21 mouse cellular contexts compared by ENCODE assay signal in genomic region chr5:100032646-100033045, GRCm38 (mm10). TPM values are rescaled to one million over a fixed set of nuclear protein-coding genes. Genes with fewer than 3 reads are reported as not detected.
DNase-seq lines count a peak whose midpoint lies in the region; ATAC-seq and TF ChIP-seq lines count a peak whose summit lies in the region.
"Had no signal": no experiment of that assay in that cellular context is flagged by ENCODE, and none has a peak within 500 bp of the region (broad histone marks: within the 10 kb centered on the region; RNA-seq: fewer than 3 reads in every experiment).

No protein-coding gene starts in this region.

- TF ChIP-seq EP300 in MEL (IDR thresholded peaks at IDR 0.05; ENCODE audit: low read depth in 1 of 2, low read length in 2 of 2) = no peak

- no peak overlapping the region for H3K4me2 ChIP-seq in heart, embryonic 16.5 days (ENCODE audit: low read depth, low read length)
- H3K4me2 ChIP-seq in lung, embryonic 14.5 days = no peak overlapping the region
- H3K4me2 ChIP-seq in myocyte (ENCODE audit: low read depth) = no peak overlapping the region
- H3K4me2 ChIP-seq: embryonic facial prominence, embryonic 13.5 days; heart, embryonic 11.5 days; hindbrain, embryonic 15.5 days; neural tube, embryonic 13.5 days had no signal

- ATAC-seq in heart, embryonic 16.5 days (replicated peaks; ENCODE audit: extremely low read depth, insufficient read depth, low FRiP score) = no peak
- no peak for ATAC-seq in lung, embryonic 14.5 days (ENCODE audit: insufficient read depth)

- TF ChIP-seq POLR2A in MEL (IDR thresholded peaks at IDR 0.05; ENCODE audit: control insufficient read depth in 1 of 2, insufficient read depth in 1 of 2, low read depth in 1 of 2, low read length in 2 of 2, poor library complexity in 1 of 2) (peak in 1 of 2 experiments; percentile 47; a peak in 1 of 4 replicates), myocyte (IDR thresholded peaks at IDR 0.05; ENCODE audit: insufficient read length, low read depth) (no peak)

- no peaks in the 10 kb centered on the region for H3K9me3 ChIP-seq in heart, embryonic 16.5 days (replicated peaks; ENCODE audit: control insufficient read depth, low read length)
- no peaks in the 10 kb centered on the region for H3K9me3 ChIP-seq in lung, embryonic 14.5 days (ENCODE audit: low read depth, low read length)
- H3K9me3 ChIP-seq in MEL (replicated peaks; ENCODE audit: insufficient read depth, low read length) = no peaks in the 10 kb centered on the region
- H3K9me3 ChIP-seq: embryonic facial prominence, embryonic 13.5 days; hindbrain, embryonic 15.5 days; megakaryocyte, embryonic 14.5 days; neural tube, embryonic 13.5 days had no signal

- no peak overlapping the region for H3K4me3 ChIP-seq in heart, embryonic 16.5 days (ENCODE audit: low read length)
- no peak overlapping the region for H3K4me3 ChIP-seq in lung, embryonic 14.5 days (ENCODE audit: low read depth, low read length)
- no peak overlapping the region for H3K4me3 ChIP-seq in MEL (ENCODE audit: control insufficient read depth in 1 of 2, insufficient read depth in 1 of 2, low read depth in 2 of 2, low read length in 2 of 2)
- no peak overlapping the region for H3K4me3 ChIP-seq in myocyte
- H3K4me3 ChIP-seq: embryonic facial prominence, embryonic 13.5 days; hindbrain, embryonic 15.5 days; megakaryocyte, embryonic 14.5 days; neural tube, embryonic 13.5 days had no signal

- peaks cover 25% of the 10 kb centered on the region for H3K36me3 ChIP-seq in heart, embryonic 16.5 days (ENCODE audit: control insufficient read depth, insufficient read depth)
- H3K36me3 ChIP-seq in lung, embryonic 14.5 days (ENCODE audit: insufficient read depth) = peaks cover 60% of the 10 kb centered on the region
- H3K36me3 ChIP-seq in MEL (ENCODE audit: control insufficient read depth in 1 of 2, insufficient read depth in 2 of 2, low read length in 2 of 2) (peaks cover 28 to 29% of the 10 kb centered on the region in 2 experiments), myocyte (ENCODE audit: control insufficient read depth, insufficient read depth) (peaks cover 51% of the 10 kb centered on the region)

- H3K4me1 ChIP-seq in heart, embryonic 16.5 days (ENCODE audit: control insufficient read depth, insufficient read depth, low read length) = peaks cover 38% of the 10 kb centered on the region
- H3K4me1 ChIP-seq in lung, embryonic 14.5 days (ENCODE audit: insufficient read depth) = 0 out of 2 replicates have a peak, but pooled peaks cover 6% of the 10 kb centered on the region
- peaks cover 0 to 10% of the 10 kb centered on the region in 2 experiments; a peak in 1 of 4 replicates for H3K4me1 ChIP-seq in MEL (ENCODE audit: control insufficient read depth in 1 of 2, insufficient read depth in 2 of 2, low read length in 2 of 2)

- no peak for DNase-seq in heart, postnatal 4 days
- peak; percentile 14 for DNase-seq in lung, embryonic 14.5 days
- DNase-seq in lung, postnatal 36 days = no peak
- DNase-seq in MEL (ENCODE audit: low read depth, low spot score) = peak; percentile 53
- no peak for DNase-seq in cerebellum, adult 9-11 months
- no peak for DNase-seq in embryo, embryonic 10 days (ENCODE audit: low spot score)
- DNase-seq: adrenal gland, postnatal 25 days; cerebellum, adult 18-20 months; gastrocnemius, postnatal 36 days; layer of hippocampus, postnatal 36 days; lung, postnatal 10 days; right cerebral cortex, postnatal 4 days; thymus, postnatal 36 days had no signal

- H3K79me2 ChIP-seq in MEL (ENCODE audit: control insufficient read depth, insufficient read depth, low read length, poor library complexity) = peaks cover 25% of the 10 kb centered on the region
- peaks cover 63% of the 10 kb centered on the region for H3K79me2 ChIP-seq in myocyte (ENCODE audit: control insufficient read depth, insufficient read depth)

- no peak for TF ChIP-seq CTCF in lung, embryonic 14.5 days (IDR thresholded peaks at IDR 0.05; ENCODE audit: low read depth)
- no peak for TF ChIP-seq CTCF in MEL (IDR thresholded peaks at IDR 0.05 in 2 of 3, conservative IDR thresholded peaks at IDR 0.05 in 1 of 3; ENCODE audit: control insufficient read depth in 1 of 3, insufficient read depth in 1 of 3, low read depth in 2 of 3, low read length in 3 of 3, poor library complexity in 1 of 3, severe bottlenecking in 1 of 3)

- H3K9ac ChIP-seq in heart, embryonic 16.5 days (ENCODE audit: low read length) = no peak overlapping the region
- no peak overlapping the region for H3K9ac ChIP-seq in lung, embryonic 14.5 days
- no peak overlapping the region for H3K9ac ChIP-seq in MEL (ENCODE audit: control insufficient read depth, low read depth, low read length, poor library complexity, severe bottlenecking)
- H3K9ac ChIP-seq: embryonic facial prominence, embryonic 13.5 days; hindbrain, embryonic 15.5 days; liver, embryonic 14.5 days; neural tube, embryonic 13.5 days had no signal

- TF ChIP-seq RAD21 in MEL (IDR thresholded peaks at IDR 0.05; ENCODE audit: low read depth, low read length) = no peak

- H3K27me3 ChIP-seq in heart, embryonic 16.5 days (ENCODE audit: control insufficient read depth, insufficient read depth, low read length) = no peaks in the 10 kb centered on the region
- no peaks in the 10 kb centered on the region for H3K27me3 ChIP-seq in lung, embryonic 14.5 days (ENCODE audit: insufficient read depth, low read length)
- H3K27me3 ChIP-seq in MEL (ENCODE audit: control insufficient read depth in 1 of 2, insufficient read depth in 2 of 2, low read length in 2 of 2) (no peaks in the 10 kb centered on the region), myocyte (ENCODE audit: control insufficient read depth, insufficient read depth, insufficient read length) (no peaks in the 10 kb centered on the region)
- H3K27me3 ChIP-seq: embryonic facial prominence, embryonic 13.5 days; hindbrain, embryonic 15.5 days; megakaryocyte, embryonic 14.5 days; neural tube, embryonic 13.5 days had no signal

- H3K27ac ChIP-seq in heart, embryonic 16.5 days (ENCODE audit: low read length) = peak overlapping the region; percentile 6
- no peak overlapping the region for H3K27ac ChIP-seq in lung, embryonic 14.5 days (ENCODE audit: low read depth)
- no peak overlapping the region for H3K27ac ChIP-seq in MEL (ENCODE audit: control insufficient read depth, low read depth, low read length)
- H3K27ac ChIP-seq: embryonic facial prominence, embryonic 13.5 days; liver, embryonic 14.5 days; neural tube, embryonic 13.5 days had no signal

- WGBS in heart, embryonic 16.5 days = 61% methylated on average over 3 of the region's 3 CpGs
- 69% methylated on average over 3 of the region's 3 CpGs for WGBS in lung, embryonic 14.5 days

- no peak overlapping the region for H3ac ChIP-seq in myocyte (ENCODE audit: control insufficient read depth, insufficient read length)

TF ChIP-seq in MEL, 35 proteins besides CTCF, POLR2A, EP300 and RAD21 (continues in another document):
- TF ChIP-seq CHD2 (IDR thresholded peaks at IDR 0.05; ENCODE audit: low read length) (0 out of 2 replicates have a peak, but pooled peaks have one; percentile 8), ZMIZ1 (IDR thresholded peaks at IDR 0.05; ENCODE audit: low read depth, low read length) (0 out of 2 replicates have a peak, but pooled peaks have one; percentile 59), KAT2A (conservative IDR thresholded peaks at IDR 0.05; ENCODE audit: low read depth, low read length) (no peak), ZNF384 (IDR thresholded peaks at IDR 0.05; ENCODE audit: low read depth, low read length) (no peak)

TF ChIP-seq in myocyte, 11 proteins besides CTCF, POLR2A, EP300 and RAD21:
- peak; percentile 58 for TF ChIP-seq POLR2AphosphoS2 (IDR thresholded peaks at IDR 0.05; ENCODE audit: insufficient read length, low read depth)
- TF ChIP-seq E2F4 (IDR thresholded peaks at IDR 0.05; ENCODE audit: insufficient read depth) = no peak
- no peak for TF ChIP-seq MYOG (IDR thresholded peaks at IDR 0.05; ENCODE audit: control insufficient read depth in 1 of 3, insufficient read depth in 1 of 3, insufficient read length in 2 of 3, low read depth in 2 of 3)
- no peak for TF ChIP-seq MYOD1 (IDR thresholded peaks at IDR 0.05; ENCODE audit: control insufficient read depth in 1 of 3, insufficient read length in 2 of 3, low read depth in 2 of 3)
TF ChIP-seq in myocyte: peak in this region for 1.

RNA-seq across cellular contexts. Expression of gene Hnrnpdl, which starts 6.8 kb away (rescaled TPM):
- polyA plus RNA-seq in heart, embryonic 16.5 days (2015; fragmentation: Nextera tagmentation; extraction: Ambion mirVana) = 80.8 and 86.0 TPM in 2 replicates
- total RNA-seq in heart, postnatal 4 days (2021) = 100 to 1,000 TPM; 145 to 148 TPM
- polyA plus RNA-seq in lung, embryonic 14.5 days (2014; fragmentation: Nextera tagmentation; extraction: Ambion mirVana) = 200 and 204 TPM in 2 replicates
- total RNA-seq in MEL (2012; rRNA removed) = 140 and 153 TPM in 2 replicates
- polyA plus RNA-seq in MEL (2012; ENCODE audit: insufficient read depth in 1 of 2, insufficient read length in 2 of 2, low read depth in 1 of 2, low replicate concordance in 2 of 2, missing spikeins in 1 of 2) = 100 to 1,000 TPM in 1 of 2 experiments, not detected in 1; 239 TPM
- 45.4 TPM for polyA plus RNA-seq in myocyte (2012; fragmentation: generic; extraction: Trizol)

RNA-seq across cellular contexts. Expression of gene Enoph1, which starts 7.1 kb away (rescaled TPM):
- polyA plus RNA-seq in heart, embryonic 16.5 days (2015; fragmentation: Nextera tagmentation; extraction: Ambion mirVana) = 28.2 and 29.5 TPM in 2 replicates
- 10 to 100 TPM; 13.8 to 14.3 TPM for total RNA-seq in heart, postnatal 4 days (2021)
- polyA plus RNA-seq in lung, embryonic 14.5 days (2014; fragmentation: Nextera tagmentation; extraction: Ambion mirVana) = 47.9 and 50.8 TPM in 2 replicates
- 78.7 and 83.3 TPM in 2 replicates for total RNA-seq in MEL (2012; rRNA removed)
- 10 to 100 TPM in 1 of 2 experiments, not detected in 1; 89.0 TPM for polyA plus RNA-seq in MEL (2012; ENCODE audit: insufficient read depth in 1 of 2, insufficient read length in 2 of 2, low read depth in 1 of 2, low replicate concordance in 2 of 2, missing spikeins in 1 of 2)
- 8.2 TPM for polyA plus RNA-seq in myocyte (2012; fragmentation: generic; extraction: Trizol)

RNA-seq across cellular contexts. Expression of gene 4930524J08Rik, which starts 53.8 kb away (rescaled TPM):
- polyA plus RNA-seq in heart, embryonic 16.5 days (2015; fragmentation: Nextera tagmentation; extraction: Ambion mirVana) = 0.80 and 0.84 TPM in 2 replicates
- 1 to 10 TPM; 3.5 to 5.7 TPM for total RNA-seq in heart, postnatal 4 days (2021)
- 2.0 and 3.0 TPM in 2 replicates for polyA plus RNA-seq in lung, embryonic 14.5 days (2014; fragmentation: Nextera tagmentation; extraction: Ambion mirVana)
- total RNA-seq in MEL (2012; rRNA removed) = 1.0 and 1.1 TPM in 2 replicates
- polyA plus RNA-seq in MEL (2012; ENCODE audit: insufficient read depth in 1 of 2, insufficient read length in 2 of 2, low read depth in 1 of 2, low replicate concordance in 2 of 2, missing spikeins in 1 of 2) = 1 to 10 TPM in 1 of 2 experiments, not detected in 1; 6.7 TPM
- polyA plus RNA-seq in myocyte (2012; fragmentation: generic; extraction: Trizol) = 2.1 TPM

RNA-seq across cellular contexts. Expression of gene Hnrnpd, which starts 53.9 kb away (rescaled TPM):
- 51.6 and 82.0 TPM in 2 replicates for polyA plus RNA-seq in heart, embryonic 16.5 days (2015; fragmentation: Nextera tagmentation; extraction: Ambion mirVana)
- total RNA-seq in heart, postnatal 4 days (2021) = 100 to 1,000 TPM; 239 to 258 TPM
- 196 TPM in 2 replicates for polyA plus RNA-seq in lung, embryonic 14.5 days (2014; fragmentation: Nextera tagmentation; extraction: Ambion mirVana)
- 55.4 and 70.6 TPM in 2 replicates for total RNA-seq in MEL (2012; rRNA removed)
- polyA plus RNA-seq in MEL (2012; ENCODE audit: insufficient read depth in 1 of 2, insufficient read length in 2 of 2, low read depth in 1 of 2, low replicate concordance in 2 of 2, missing spikeins in 1 of 2) = 100 to 1,000 TPM in 1 of 2 experiments, not detected in 1; 796 TPM
- 86.4 TPM for polyA plus RNA-seq in myocyte (2012; fragmentation: generic; extraction: Trizol)

Comparison
In these comparisons a context has a peak if more than half of its experiments do, and no peak if none do; other contexts are left out.
1. DNase-seq: peak in lung, embryonic 14.5 days (single experiment) and MEL (single experiment); none in heart, postnatal 4 days (single experiment), lung, postnatal 36 days (single experiment), cerebellum, adult 9-11 months (single experiment) and embryo, embryonic 10 days (single experiment).